Comparison of ENCODE assay signal across 6 mouse cellular contexts in genomic region chr5:107223483-107223882, GRCm38 (mm10).
DNase-seq lines count a peak whose midpoint lies in the region; ATAC-seq and TF ChIP-seq lines count a peak whose summit lies in the region.
"Not testable (repeated sequence)": the region's sequence is repeated elsewhere in the genome, so short reads cannot be mapped to it uniquely, and the experiment has no call there.

No protein-coding gene starts in this region.

- not testable (repeated sequence) for H3K9ac ChIP-seq in embryonic facial prominence, embryonic 15.5 days; limb, embryonic 12.5 days (replicated peaks); liver, embryonic 14.5 days (replicated peaks)

- not testable (repeated sequence) for TF ChIP-seq EP300 in liver, embryonic 14.5 days (IDR thresholded peaks at IDR 0.05; ENCODE audit: low read depth)

- not testable (repeated sequence) for H3K36me3 ChIP-seq in embryonic facial prominence, embryonic 15.5 days; limb, embryonic 12.5 days; liver, embryonic 14.5 days (replicated peaks; ENCODE audit: control insufficient read depth, insufficient read depth, low read depth)

- H3K4me1 ChIP-seq in bone marrow, adult 2 months (ENCODE audit: control insufficient read depth, insufficient read depth, low read length) = peaks cover 16% of the 10 kb centered on the region
- peaks cover 62% of the 10 kb centered on the region for H3K4me1 ChIP-seq in embryonic facial prominence, embryonic 15.5 days
- peaks cover 67% of the 10 kb centered on the region for H3K4me1 ChIP-seq in limb, embryonic 12.5 days (replicated peaks)
- peaks cover 25 to 41% of the 10 kb centered on the region in 2 experiments for H3K4me1 ChIP-seq in liver, embryonic 14.5 days (replicated peaks; ENCODE audit: control insufficient read depth in 2 of 2, insufficient read depth in 2 of 2, low read length in 1 of 2)

- TF ChIP-seq POLR2A in bone marrow, adult 2 months (IDR thresholded peaks at IDR 0.05; ENCODE audit: borderline replicate concordance, control insufficient read depth, low read depth, low read length) = not testable (repeated sequence)

- H3K27me3 ChIP-seq in embryonic facial prominence, embryonic 15.5 days; limb, embryonic 12.5 days; liver, embryonic 14.5 days (ENCODE audit: control insufficient read depth, insufficient read depth, low read length): not testable (repeated sequence)

- 6% methylated on average over 2 of the region's 2 CpGs for WGBS in bone marrow, adult 2 months
- 83% methylated on average over 2 of the region's 2 CpGs for WGBS in embryonic facial prominence, embryonic 15.5 days
- WGBS in limb, embryonic 12.5 days = 85% methylated on average over 2 of the region's 2 CpGs
- 28% methylated on average over 2 of the region's 2 CpGs for WGBS in liver, embryonic 14.5 days (ENCODE audit: insufficient replicate concordance)

- H3K4me2 ChIP-seq in embryonic facial prominence, embryonic 15.5 days (replicated peaks); limb, embryonic 12.5 days; liver, embryonic 14.5 days (ENCODE audit: low read depth): not testable (repeated sequence)

- not testable (repeated sequence) for ATAC-seq in embryonic facial prominence, embryonic 15.5 days (ENCODE audit: insufficient number of reproducible peaks, low FRiP score, low TSS enrichment, low read depth); limb, embryonic 12.5 days (ENCODE audit: insufficient number of reproducible peaks, insufficient read depth, low FRiP score, low TSS enrichment, low read depth)
- peak; percentile 40; the same call in 1 of the 2 replicates for ATAC-seq in liver, embryonic 14.5 days (ENCODE audit: insufficient read depth)
- ATAC-seq in megakaryocyte, adult 5-6 weeks (ENCODE audit: poor library complexity, severe bottlenecking) = peak; percentile 51

- peak overlapping the region; percentile 36; the same call in 1 of the 2 replicates for H3K27ac ChIP-seq in bone marrow, adult 2 months (ENCODE audit: control insufficient read depth, insufficient read depth, low read depth, low read length, poor library complexity)
- H3K27ac ChIP-seq in embryonic facial prominence, embryonic 15.5 days (replicated peaks) = peak overlapping the region; percentile 63; the same call in 1 of the 2 replicates
- H3K27ac ChIP-seq in limb, embryonic 12.5 days = peak overlapping the region; percentile 89
- H3K27ac ChIP-seq in liver, embryonic 14.5 days = not testable (repeated sequence)

- DNase-seq in liver, embryonic 14.5 days (ENCODE audit: low read depth in 3 of 3, low spot score in 3 of 3) = not testable (repeated sequence)
- DNase-seq in spleen, postnatal 36 days (ENCODE audit: low spot score in 2 of 2) = peak; percentile 50 to 52

- H3K4me3 ChIP-seq in bone marrow, adult 2 months (replicated peaks; ENCODE audit: control insufficient read depth, low read depth, low read length); embryonic facial prominence, embryonic 15.5 days (replicated peaks); limb, embryonic 12.5 days (replicated peaks); liver, embryonic 14.5 days (ENCODE audit: insufficient read depth in 1 of 2, low read depth in 2 of 2, low read length in 2 of 2): not testable (repeated sequence)

- not testable (repeated sequence) for H3K9me3 ChIP-seq in embryonic facial prominence, embryonic 15.5 days (replicated peaks); limb, embryonic 12.5 days; liver, embryonic 14.5 days (ENCODE audit: control insufficient read depth, low read length)

- not testable (repeated sequence) for TF ChIP-seq CTCF in bone marrow, adult 2 months (IDR thresholded peaks at IDR 0.05; ENCODE audit: control insufficient read depth, insufficient read depth, low read length); liver, embryonic 14.5 days (IDR thresholded peaks at IDR 0.05; ENCODE audit: low read depth)
